Mouse (Mus musculus): ENCODE results near the gene Bpifb6. TPM values are rescaled to one million over a fixed set of nuclear protein-coding genes. Genes with fewer than 3 reads are reported as not detected.

Bpifb6 gene
- not detected in 2 replicates for polyA plus RNA-seq (2016; fragmentation: Nextera tagmentation; extraction: Ambion mirVana)

- Histone ChIP-seq H3K9me3 (no peaks in the 10 kb centered on the region), H3K4me2 (replicated peaks) (no peak within 1 kb of the TSS), H3K27me3 (no peaks in the 10 kb centered on the region), H3K4me1 (no peaks in the 10 kb centered on the region), H3K9ac (replicated peaks) (no peak within 1 kb of the TSS), H3K4me3 (no peak within 1 kb of the TSS), H3K27ac (replicated peaks) (no peak within 1 kb of the TSS), H3K36me3 (no peaks in the 10 kb centered on the region)
- ATAC-seq (ENCODE audit: low FRiP score, low read depth) = no peak
- WGBS = 76% methylated on average over 4 of the region's 4 CpGs
Measured at GRCm38 (mm10) chr2:153900088-153900487, at the start of gene Bpifb6. Bpifb6 (plus strand) TSS chr2:153900388.

GRCm38 (mm10) chr2:153851030-153851360, 49.2 kb upstream of the Bpifb6 start:
- Histone ChIP-seq H3K9ac (replicated peaks) (no peak overlapping the region), H3K4me1 (peaks cover 6% of the 10 kb centered on the region; the same call in 1 of the 2 replicates), H3K9me3 (no peaks in the 10 kb centered on the region), H3K27me3 (peaks cover 15% of the 10 kb centered on the region), H3K4me3 (no peak overlapping the region), H3K36me3 (no peaks in the 10 kb centered on the region), H3K4me2 (replicated peaks) (no peak overlapping the region), H3K27ac (replicated peaks) (no peak overlapping the region)
- no peak for ATAC-seq (ENCODE audit: low FRiP score, low read depth)
- 61% methylated on average over 4 of the region's 4 CpGs for WGBS

GRCm38 (mm10) chr2:153853544-153853943, 46.6 kb upstream of the Bpifb6 start:
- Histone ChIP-seq H3K4me1 (peaks cover 6% of the 10 kb centered on the region; the same call in 1 of the 2 replicates), H3K9me3 (no peaks in the 10 kb centered on the region), H3K4me3 (no peak overlapping the region), H3K36me3 (no peaks in the 10 kb centered on the region), H3K9ac (replicated peaks) (no peak overlapping the region), H3K27ac (replicated peaks) (no peak overlapping the region), H3K4me2 (replicated peaks) (no peak overlapping the region), H3K27me3 (peaks cover 16% of the 10 kb centered on the region)
- 5% methylated on average over 5 of the region's 5 CpGs for WGBS
- ATAC-seq (ENCODE audit: low FRiP score, low read depth) = no peak

- H3K36me3 ChIP-seq = no peaks in the 10 kb centered on the region
- WGBS = 73% methylated on average over 2 of the region's 2 CpGs
- no peak for ATAC-seq (ENCODE audit: low FRiP score, low read depth)
Measured at GRCm38 (mm10) chr2:153859581-153859980, 40.6 kb upstream of the Bpifb6 start.

GRCm38 (mm10) chr2:153860315-153860714, 39.9 kb upstream of the Bpifb6 start:
- no peaks in the 10 kb centered on the region for H3K4me1 ChIP-seq
- peaks cover 7% of the 10 kb centered on the region for H3K27me3 ChIP-seq
- H3K4me3 ChIP-seq = no peak overlapping the region
- no peaks in the 10 kb centered on the region for H3K9me3 ChIP-seq
- no peak overlapping the region for H3K27ac ChIP-seq (replicated peaks)
- H3K9ac ChIP-seq (replicated peaks) = no peak overlapping the region
- H3K4me2 ChIP-seq (replicated peaks) = no peak overlapping the region
- 90% methylated on average over 11 of the region's 11 CpGs for WGBS
- no peaks in the 10 kb centered on the region for H3K36me3 ChIP-seq
- no peak for ATAC-seq (ENCODE audit: low FRiP score, low read depth)

More at GRCm38 (mm10) chr2:153859581-153859980, 40.6 kb upstream of the Bpifb6 start:
- Histone ChIP-seq H3K27me3 (peaks cover 14% of the 10 kb centered on the region), H3K4me2 (replicated peaks) (no peak overlapping the region), H3K4me3 (no peak overlapping the region), H3K4me1 (no peaks in the 10 kb centered on the region), H3K9ac (replicated peaks) (no peak overlapping the region), H3K27ac (replicated peaks) (no peak overlapping the region), H3K9me3 (no peaks in the 10 kb centered on the region)

GRCm38 (mm10) chr2:153860715-153861114, 39.5 kb upstream of the Bpifb6 start:
- ATAC-seq (ENCODE audit: low FRiP score, low read depth) = no peak
- H3K4me3 ChIP-seq = no peak overlapping the region
- H3K36me3 ChIP-seq = no peaks in the 10 kb centered on the region
- no peak overlapping the region for H3K4me2 ChIP-seq (replicated peaks)
- no peaks in the 10 kb centered on the region for H3K4me1 ChIP-seq
- H3K9me3 ChIP-seq = no peaks in the 10 kb centered on the region
- H3K27ac ChIP-seq (replicated peaks) = no peak overlapping the region
- no peak overlapping the region for H3K9ac ChIP-seq (replicated peaks)
- 76% methylated on average over 3 of the region's 3 CpGs for WGBS
- H3K27me3 ChIP-seq = peaks cover 3% of the 10 kb centered on the region; the same call in 1 of the 2 replicates

- Histone ChIP-seq H3K36me3 (no peaks in the 10 kb centered on the region), H3K27me3 (no peaks in the 10 kb centered on the region), H3K27ac (replicated peaks) (no peak overlapping the region), H3K4me2 (replicated peaks) (no peak overlapping the region), H3K9ac (replicated peaks) (no peak overlapping the region), H3K4me3 (no peak overlapping the region), H3K4me1 (no peaks in the 10 kb centered on the region), H3K9me3 (no peaks in the 10 kb centered on the region)
- 72% methylated on average over 3 of the region's 3 CpGs for WGBS
- ATAC-seq (ENCODE audit: low FRiP score, low read depth) = no peak
Measured at GRCm38 (mm10) chr2:153861960-153862359, 38.2 kb upstream of the Bpifb6 start.

- Histone ChIP-seq H3K4me2 (replicated peaks) (no peak within 1 kb of the TSS), H3K4me3 (no peak within 1 kb of the TSS), H3K9ac (replicated peaks) (no peak within 1 kb of the TSS), H3K27ac (replicated peaks) (no peak within 1 kb of the TSS), H3K9me3 (no peaks in the 10 kb centered on the region), H3K36me3 (no peaks in the 10 kb centered on the region), H3K4me1 (no peaks in the 10 kb centered on the region), H3K27me3 (no peaks in the 10 kb centered on the region)
- no peak for ATAC-seq (ENCODE audit: low FRiP score, low read depth)
- WGBS = 83% methylated on average over 4 of the region's 4 CpGs
Measured at GRCm38 (mm10) chr2:153870984-153871383, 29.2 kb upstream of the Bpifb6 start, which contains the start of gene Sun5. Sun5 (minus strand) TSS chr2:153871084.

GRCm38 (mm10) chr2:153874745-153875144, 25.4 kb upstream of the Bpifb6 start, which contains the start of gene Bpifb2:
Bpifb2 (plus strand) TSS chr2:153875045.
- H3K4me1 ChIP-seq = no peaks in the 10 kb centered on the region
- H3K9ac ChIP-seq (replicated peaks) = no peak within 1 kb of the TSS
- no peaks in the 10 kb centered on the region for H3K36me3 ChIP-seq
- H3K27ac ChIP-seq (replicated peaks) = no peak within 1 kb of the TSS
- no peak for ATAC-seq (ENCODE audit: low FRiP score, low read depth)
- no peaks in the 10 kb centered on the region for H3K9me3 ChIP-seq
- WGBS = 77% methylated on average over 9 of the region's 9 CpGs
- no peak within 1 kb of the TSS for H3K4me3 ChIP-seq
- H3K27me3 ChIP-seq = no peaks in the 10 kb centered on the region
- H3K4me2 ChIP-seq (replicated peaks) = no peak within 1 kb of the TSS

GRCm38 (mm10) chr2:153899111-153899510, 1.1 kb upstream of the Bpifb6 start:
- no peaks in the 10 kb centered on the region for H3K4me1 ChIP-seq
- no peaks in the 10 kb centered on the region for H3K9me3 ChIP-seq
- H3K9ac ChIP-seq (replicated peaks) = no peak overlapping the region
- no peak for ATAC-seq (ENCODE audit: low FRiP score, low read depth)
- H3K27ac ChIP-seq (replicated peaks) = no peak overlapping the region
- no peaks in the 10 kb centered on the region for H3K27me3 ChIP-seq
- no peak overlapping the region for H3K4me3 ChIP-seq
- H3K4me2 ChIP-seq (replicated peaks) = no peak overlapping the region
- H3K36me3 ChIP-seq = no peaks in the 10 kb centered on the region
- WGBS = 86% methylated on average over 5 of the region's 5 CpGs

GRCm38 (mm10) chr2:153902726-153903125, 2.5 kb downstream of the Bpifb6 start:
- no peak overlapping the region for H3K9ac ChIP-seq (replicated peaks)
- 78% methylated on average over 6 of the region's 6 CpGs for whole genome bisulfite sequencing
- no peak overlapping the region for H3K27ac ChIP-seq (replicated peaks)
- H3K36me3 ChIP-seq = no peaks in the 10 kb centered on the region
- ATAC-seq (ENCODE audit: low FRiP score, low read depth) = no peak
- H3K4me3 ChIP-seq = no peak overlapping the region
- H3K27me3 ChIP-seq = no peaks in the 10 kb centered on the region
- H3K9me3 ChIP-seq = no peaks in the 10 kb centered on the region
- H3K4me2 ChIP-seq (replicated peaks) = no peak overlapping the region
- no peaks in the 10 kb centered on the region for H3K4me1 ChIP-seq

GRCm38 (mm10) chr2:153906626-153907025, 6.4 kb downstream of the Bpifb6 start:
- H3K4me1 ChIP-seq = no peaks in the 10 kb centered on the region
- no peaks in the 10 kb centered on the region for H3K27me3 ChIP-seq
- H3K4me3 ChIP-seq = no peak overlapping the region
- no peaks in the 10 kb centered on the region for H3K9me3 ChIP-seq
- 94% methylated on average over 4 of the region's 4 CpGs for WGBS
- H3K36me3 ChIP-seq = no peaks in the 10 kb centered on the region
- H3K27ac ChIP-seq (replicated peaks) = no peak overlapping the region
- H3K4me2 ChIP-seq (replicated peaks) = no peak overlapping the region
- H3K9ac ChIP-seq (replicated peaks) = no peak overlapping the region
- ATAC-seq (ENCODE audit: low FRiP score, low read depth) = no peak

GRCm38 (mm10) chr2:153914151-153914550, 14.0 kb downstream of the Bpifb6 start:
- no peak overlapping the region for H3K27ac ChIP-seq (replicated peaks)
- 45% methylated on average over 5 of the region's 5 CpGs for WGBS
- ATAC-seq (ENCODE audit: low FRiP score, low read depth) = no peak

More at GRCm38 (mm10) chr2:153914151-153914550, 14.0 kb downstream of the Bpifb6 start:
- Histone ChIP-seq H3K27me3 (no peaks in the 10 kb centered on the region), H3K9ac (replicated peaks) (no peak overlapping the region), H3K4me3 (no peak overlapping the region), H3K36me3 (no peaks in the 10 kb centered on the region), H3K9me3 (no peaks in the 10 kb centered on the region), H3K4me2 (replicated peaks) (no peak overlapping the region), H3K4me1 (no peaks in the 10 kb centered on the region)
